Mouse (Mus musculus) limb, embryonic 11.5 days (tissue): ENCODE measurements around the gene Epha7. TPM values are rescaled to one million over a fixed set of nuclear protein-coding genes. Genes with fewer than 3 reads are reported as not detected.

Experiments
- ATAC-seq: fragments of 200-750 bp; cut with Nextera tagmentation; 2 replicates; pipeline ENCODE4 v1.8.0; 2017; ENCODE audit warnings: low read depth; ENCODE audit not compliant: insufficient number of reproducible peaks, low FRiP score, low TSS enrichment
- DNase-seq: peaks from one replicate; pipeline ENCODE4 v3.0.0-alpha.2; 2015; ENCODE audit warnings: low spot score
- H3K27ac ChIP-seq: fragments of 300-500 bp; sonication (generic); replicated peaks from 2 replicates; pipeline ENCODE4 v1.5.1; 2014; ENCODE audit warnings: low read depth, mild to moderate bottlenecking, low read length
- H3K27me3 ChIP-seq: fragments of 300-500 bp; sonication (generic); 2 replicates; pipeline ENCODE4 v1.6.1; 2014; ENCODE audit warnings: mild to moderate bottlenecking, low read length, mixed read lengths; ENCODE audit not compliant: control insufficient read depth, insufficient read depth
- H3K36me3 ChIP-seq: fragments of 300-500 bp; sonication (generic); 2 replicates; pipeline ENCODE4 v1.6.1; 2014; ENCODE audit warnings: mild to moderate bottlenecking, low read length, moderate library complexity, mixed read lengths; ENCODE audit not compliant: control insufficient read depth, insufficient read depth
- H3K4me1 ChIP-seq: fragments of 300-500 bp; sonication (generic); 2 replicates; pipeline ENCODE4 v1.6.1; 2014; ENCODE audit warnings: low read length, mixed read lengths; ENCODE audit not compliant: control insufficient read depth, insufficient read depth
- H3K4me2 ChIP-seq: fragments of 300-500 bp; sonication (generic); 2 replicates; pipeline ENCODE4 v1.6.1; 2014; ENCODE audit warnings: low read depth, mild to moderate bottlenecking, moderate library complexity; ENCODE audit not compliant: severe bottlenecking
- H3K4me3 ChIP-seq: fragments of 300-500 bp; sonication (generic); 2 replicates; pipeline ENCODE4 v1.5.1; 2014; ENCODE audit warnings: low read depth, low read length
- H3K9ac ChIP-seq: fragments of 300-500 bp; sonication (generic); 2 replicates; pipeline ENCODE4 v1.6.1; 2014; ENCODE audit warnings: mild to moderate bottlenecking, low read length
- H3K9me3 ChIP-seq: fragments of 300-500 bp; sonication (generic); 2 replicates; pipeline ENCODE4 v1.6.1; 2016; ENCODE audit warnings: low read length; ENCODE audit not compliant: control insufficient read depth
- WGBS: fragments of 180-500 bp; shearing (Covaris S2); extraction: QIAGEN DNeasy Blood & Tissue Kit; methylation state at CpG from one replicate; pipeline ENCODE4 v1.1.7; 2014; 5-methylcytosine and 5-hydroxymethylcytosine counted together
- polyA plus RNA-seq: library from polyadenylated mRNA; unstranded; fragments of >200 nt; fragmentation: Nextera tagmentation; extraction: Ambion mirVana; gene quantifications from 2 replicates; pipeline ENCODE4 v1.2.1, GENCODE M21; 2014

Epha7 gene
- polyA plus RNA-seq, 1 experiment from 2014 or later = 52.6 TPM

- Histone ChIP-seq H3K4me1 (no peaks in the 10 kb centered on the region), H3K9ac (no peak overlapping the region), H3K4me3 (no peak overlapping the region), H3K4me2 (no peak overlapping the region), H3K36me3 (no peaks in the 10 kb centered on the region), H3K9me3 (no peaks in the 10 kb centered on the region), H3K27me3 (no peaks in the 10 kb centered on the region), H3K27ac (no peak overlapping the region)
- DNase-seq (no peak), ATAC-seq (no peak)
- 93% methylated on average over 2 of the region's 2 CpGs for WGBS
These were observed 127.8 kb downstream of the Epha7 start for GRCm38 (mm10) chr4:28940710-28941109.

DNA sequence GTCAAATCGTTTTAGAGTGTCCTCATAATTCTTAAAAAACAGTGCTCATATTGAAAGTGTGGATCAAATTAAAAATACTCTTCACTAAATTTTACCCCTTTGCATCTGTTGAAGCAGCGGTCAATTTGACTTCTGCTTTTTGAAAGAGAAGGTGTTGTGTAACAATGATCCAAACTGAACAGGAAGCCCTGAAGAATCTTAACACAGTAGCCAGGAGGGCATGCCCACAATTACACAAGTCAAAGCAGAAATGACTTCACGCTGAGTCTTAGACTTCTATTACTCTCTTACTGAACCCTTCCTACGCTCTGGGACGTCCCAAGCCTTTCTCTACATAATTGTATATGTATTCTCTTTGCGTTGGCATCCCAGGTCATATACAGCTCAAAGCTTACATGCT is 131.3 kb downstream of the Epha7 start:
- WGBS = 89% methylated on average over 6 of the region's 6 CpGs

DNA sequence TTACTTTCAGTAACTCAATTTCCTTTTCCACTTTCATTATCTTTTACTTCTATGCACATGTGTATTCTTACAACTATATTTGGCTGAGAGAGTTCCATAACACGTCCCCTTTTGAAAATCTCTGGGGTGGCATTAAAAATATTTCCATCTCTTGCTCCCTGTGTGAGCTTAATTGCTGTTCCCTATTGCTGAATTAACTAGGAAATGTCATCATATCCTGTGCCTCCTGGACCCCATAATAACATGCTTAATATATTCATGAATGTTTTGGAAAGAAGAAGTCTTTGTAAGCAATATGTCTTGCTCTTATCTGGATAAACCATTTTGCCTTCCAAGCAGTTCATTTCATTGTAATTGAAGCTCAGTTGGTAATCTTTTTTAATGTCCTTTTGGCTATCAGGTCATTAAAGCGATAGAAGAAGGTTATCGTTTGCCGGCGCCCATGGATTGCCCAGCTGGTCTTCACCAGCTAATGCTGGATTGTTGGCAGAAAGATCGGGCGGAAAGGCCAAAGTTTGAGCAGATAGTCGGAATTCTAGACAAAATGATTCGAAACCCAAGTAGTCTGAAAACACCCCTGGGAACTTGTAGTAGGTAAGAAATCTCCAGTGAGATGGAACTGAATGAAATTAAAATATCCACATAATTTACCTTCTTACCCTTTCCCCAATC is 148.1 kb downstream of the Epha7 start:
- Histone ChIP-seq H3K4me3 (no peak overlapping the region), H3K4me2 (no peak overlapping the region), H3K9me3 (no peaks in the 10 kb centered on the region), H3K4me1 (no peaks in the 10 kb centered on the region), H3K27ac (no peak overlapping the region), H3K9ac (no peak overlapping the region), H3K36me3 (no peaks in the 10 kb centered on the region), H3K27me3 (no peaks in the 10 kb centered on the region)
- no peak for DNase-seq
- ATAC-seq = no peak
- 90% methylated on average over 9 of the region's 9 CpGs for WGBS

More for the DNA sequence above, 131.3 kb downstream of the Epha7 start:
- Histone ChIP-seq H3K27me3 (no peaks in the 10 kb centered on the region), H3K36me3 (no peaks in the 10 kb centered on the region), H3K27ac (no peak overlapping the region), H3K4me2 (no peak overlapping the region), H3K9me3 (no peaks in the 10 kb centered on the region), H3K4me3 (no peak overlapping the region), H3K4me1 (no peaks in the 10 kb centered on the region), H3K9ac (no peak overlapping the region)
- DNase-seq = no peak
- ATAC-seq = no peak

DNA sequence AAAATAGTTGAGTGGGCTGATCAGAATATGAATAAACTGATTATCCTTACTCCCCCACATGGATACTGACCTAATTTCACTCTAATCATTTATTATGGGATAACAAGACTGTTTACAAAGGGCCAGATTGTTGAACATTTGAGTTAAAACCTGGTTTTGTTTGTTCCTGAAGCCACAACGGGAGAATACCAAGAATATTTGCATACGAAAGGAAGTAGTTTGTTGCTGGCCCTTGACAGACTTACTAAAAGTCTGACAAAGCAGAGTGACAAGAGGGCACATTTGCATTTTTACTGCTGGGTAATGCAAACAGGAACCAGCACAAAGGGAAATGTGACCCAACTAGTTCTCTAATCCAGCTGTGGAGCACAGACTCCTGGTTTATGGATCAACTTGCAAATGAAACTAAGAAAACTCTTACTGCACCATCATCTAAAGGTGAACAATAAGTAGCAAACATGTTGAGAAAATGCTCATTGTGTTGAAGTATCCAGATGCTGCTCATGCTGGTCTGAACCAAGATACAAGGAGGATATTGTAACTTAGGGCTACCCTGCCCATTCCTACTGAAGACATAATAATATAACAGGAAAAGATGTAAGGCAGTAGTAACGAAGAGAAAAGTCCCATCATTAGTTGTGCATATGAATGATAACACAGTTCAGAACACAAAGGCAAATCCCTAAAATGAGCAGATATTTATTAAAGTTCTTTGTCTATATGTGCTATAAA is 154.8 kb downstream of the Epha7 start:
- no peaks in the 10 kb centered on the region for H3K9me3 ChIP-seq
- H3K27me3 ChIP-seq = no peaks in the 10 kb centered on the region
- H3K4me1 ChIP-seq = no peaks in the 10 kb centered on the region
- WGBS = 66% methylated on average over 3 of the region's 3 CpGs
- H3K36me3 ChIP-seq = no peaks in the 10 kb centered on the region
- no peak overlapping the region for H3K4me2 ChIP-seq
- ATAC-seq (no peak), DNase-seq (no peak)
- H3K9ac ChIP-seq = no peak overlapping the region
- H3K27ac ChIP-seq = no peak overlapping the region
- H3K4me3 ChIP-seq = no peak overlapping the region

DNA sequence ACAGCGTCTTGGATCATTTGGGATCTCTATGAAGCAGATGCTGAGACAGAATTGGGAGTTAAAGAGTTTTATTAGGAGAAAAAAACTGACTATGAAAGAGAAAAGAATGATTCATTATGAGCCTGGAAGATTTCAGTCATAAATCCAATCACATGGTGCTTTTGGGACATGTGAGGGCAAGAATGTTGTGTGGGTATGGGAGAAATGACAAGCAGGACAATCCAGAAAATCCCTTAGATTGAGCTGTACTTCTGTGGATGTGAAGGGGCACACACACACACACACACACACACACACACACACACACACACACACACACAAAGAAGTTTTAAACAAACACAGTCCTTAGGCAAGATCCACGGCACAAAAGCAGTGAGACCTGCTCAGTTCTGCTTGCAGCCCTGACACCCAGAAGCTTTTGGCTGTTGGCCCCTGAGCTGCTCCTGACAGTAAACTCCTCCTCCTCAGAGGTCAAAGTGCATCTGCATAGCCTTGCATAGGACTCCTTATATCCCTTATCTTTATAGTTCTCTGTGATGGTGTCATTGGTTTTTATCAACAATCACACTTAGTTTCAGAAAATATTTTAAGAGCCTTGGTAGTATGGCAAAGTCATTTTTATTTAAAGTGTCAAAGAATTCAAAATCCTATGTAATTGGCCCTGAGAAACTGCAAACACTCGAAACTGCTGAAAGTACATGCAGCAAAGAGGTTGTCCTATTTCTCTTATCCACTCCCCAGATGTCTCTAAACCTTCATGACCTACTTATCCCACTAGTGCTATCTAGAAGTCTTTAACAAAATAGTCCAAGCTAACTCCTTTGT is 185.7 kb downstream of the Epha7 start:
- Histone ChIP-seq H3K9me3 (no peaks in the 10 kb centered on the region), H3K27me3 (no peaks in the 10 kb centered on the region), H3K9ac (no peak overlapping the region), H3K4me2 (no peak overlapping the region), H3K4me1 (no peaks in the 10 kb centered on the region), H3K36me3 (no peaks in the 10 kb centered on the region), H3K4me3 (no peak overlapping the region), H3K27ac (no peak overlapping the region)
- 64% methylated on average over 3 of the region's 3 CpGs for WGBS
- ATAC-seq (no peak), DNase-seq (no peak)

- H3K27me3 ChIP-seq = no peaks in the 10 kb centered on the region
- no peaks in the 10 kb centered on the region for H3K9me3 ChIP-seq
- WGBS = 69% methylated on average over 2 of the region's 2 CpGs
- H3K4me2 ChIP-seq = no peak overlapping the region
- H3K9ac ChIP-seq = no peak overlapping the region
- ATAC-seq (no peak), DNase-seq (no peak)
- H3K4me3 ChIP-seq = no peak overlapping the region
- H3K36me3 ChIP-seq = no peaks in the 10 kb centered on the region
- H3K27ac ChIP-seq = no peak overlapping the region
- no peaks in the 10 kb centered on the region for H3K4me1 ChIP-seq
These were observed 186.3 kb downstream of the Epha7 start for GRCm38 (mm10) chr4:28999287-28999595.

DNA sequence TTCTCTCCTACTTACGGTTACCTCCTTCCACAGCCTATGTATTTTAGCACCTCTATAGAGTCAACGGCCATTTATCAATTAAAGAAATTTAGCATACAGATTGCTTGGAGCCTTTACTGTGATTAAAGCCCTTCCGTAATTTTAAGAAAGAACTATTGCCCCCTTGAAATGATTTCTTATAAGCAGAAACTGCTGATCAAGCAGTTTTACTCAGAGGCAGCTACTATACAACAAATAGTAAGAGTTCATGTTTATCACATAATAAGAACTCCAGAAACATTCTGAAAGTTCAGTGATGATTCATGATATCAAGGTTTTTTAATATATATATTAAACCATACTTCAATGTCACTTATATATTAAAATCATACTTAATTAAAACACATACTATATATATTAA is 197.4 kb downstream of the Epha7 start:
- 93% methylated on average over 3 of the region's 3 CpGs for WGBS
- H3K4me3 ChIP-seq = no peak overlapping the region

More for the DNA sequence above, 197.4 kb downstream of the Epha7 start:
- DNase-seq = no peak
- Histone ChIP-seq H3K27ac (no peak overlapping the region), H3K36me3 (no peaks in the 10 kb centered on the region), H3K4me2 (no peak overlapping the region), H3K27me3 (no peaks in the 10 kb centered on the region), H3K9ac (no peak overlapping the region), H3K4me1 (no peaks in the 10 kb centered on the region), H3K9me3 (no peaks in the 10 kb centered on the region)
- ATAC-seq = no peak
